Mouse (Mus musculus) stomach, postnatal 0 days (tissue): Measurements from ENCODE around the gene Loxl3.

ENCODE experiments used
- CTCF ChIP-seq: IDR thresholded peaks from 2 replicates; pipeline ENCODE4 v1.5.1; 2016; ENCODE audit warnings: antibody characterized with exemption, low read depth, mild to moderate bottlenecking, moderate library complexity
- EP300 ChIP-seq: optimal IDR thresholded peaks from 2 replicates; pipeline ENCODE3; 2016; ENCODE audit warnings: antibody characterized with exemption

GRCm38 (mm10) chr6:83065995-83066394, 32.0 kb downstream of the Loxl3 start:
- no peak for TF ChIP-seq CTCF
- TF ChIP-seq EP300 = no peak
